Mouse (Mus musculus) intestine, embryonic 14.5 days (tissue): ENCODE data around the gene Bace1. TPM values are rescaled to one million over a fixed set of nuclear protein-coding genes. Genes with fewer than 3 reads are reported as not detected.

ENCODE experiments used
- ATAC-seq: fragments of 200-750 bp; cut with Nextera tagmentation; replicated peaks from 2 replicates; pipeline ENCODE4 v1.8.0; 2017; ENCODE audit warnings: low read depth, moderate number of reproducible peaks, moderate TSS enrichment, moderate library complexity; ENCODE audit not compliant: low FRiP score, low TSS enrichment
- DNase-seq: peaks from one replicate; pipeline ENCODE4 v3.0.0-alpha.2; 2018; ENCODE audit warnings: low spot score
- H3K27ac ChIP-seq: fragments of 300-500 bp; sonication (generic); 2 replicates; pipeline ENCODE4 v1.5.1; 2014; ENCODE audit warnings: low read depth, mild to moderate bottlenecking, control low read depth
- H3K27me3 ChIP-seq: fragments of 300-500 bp; sonication (generic); replicated peaks from 2 replicates; pipeline ENCODE4 v1.6.1; 2014; ENCODE audit warnings: low read length, control low read depth; ENCODE audit not compliant: control insufficient read depth, insufficient read depth
- H3K36me3 ChIP-seq: fragments of 300-500 bp; sonication (generic); 2 replicates; pipeline ENCODE4 v1.6.1; 2014; ENCODE audit warnings: low read length, control low read depth; ENCODE audit not compliant: control insufficient read depth, insufficient read depth
- H3K4me1 ChIP-seq: fragments of 300-500 bp; sonication (generic); replicated peaks from 2 replicates; pipeline ENCODE4 v1.6.1; 2014; ENCODE audit warnings: low read length, control low read depth, mixed read lengths; ENCODE audit not compliant: control insufficient read depth, insufficient read depth
- H3K4me2 ChIP-seq: fragments of 300-500 bp; sonication (generic); 2 replicates; pipeline ENCODE4 v1.6.1; 2014; ENCODE audit warnings: low read length
- H3K4me3 ChIP-seq: fragments of 300-500 bp; sonication (generic); 2 replicates; pipeline ENCODE4 v1.5.1; 2014; ENCODE audit warnings: low read depth, low read length, control low read depth, mixed read lengths
- H3K9ac ChIP-seq: fragments of 300-500 bp; sonication (generic); 2 replicates; pipeline ENCODE4 v1.6.1; 2014; ENCODE audit warnings: mild to moderate bottlenecking, low read length
- H3K9me3 ChIP-seq: fragments of 300-500 bp; sonication (generic); 2 replicates; pipeline ENCODE4 v1.6.1; 2016; ENCODE audit warnings: low read length, control low read depth; ENCODE audit not compliant: control insufficient read depth
- WGBS: fragments of 180-500 bp; shearing (Covaris S2); extraction: QIAGEN DNeasy Blood & Tissue Kit; methylation state at CpG from one replicate; pipeline ENCODE4 v1.1.7; 2014; 5-methylcytosine and 5-hydroxymethylcytosine counted together
- polyA plus RNA-seq: library from polyadenylated mRNA; unstranded; fragments of >200 nt; fragmentation: Nextera tagmentation; extraction: Ambion mirVana; gene quantifications from 2 replicates; pipeline ENCODE4 v1.2.1, GENCODE M21; 2014

Gene Bace1
- polyA plus RNA-seq, 1 experiment from 2014 or later = 26.8 TPM

DNA sequence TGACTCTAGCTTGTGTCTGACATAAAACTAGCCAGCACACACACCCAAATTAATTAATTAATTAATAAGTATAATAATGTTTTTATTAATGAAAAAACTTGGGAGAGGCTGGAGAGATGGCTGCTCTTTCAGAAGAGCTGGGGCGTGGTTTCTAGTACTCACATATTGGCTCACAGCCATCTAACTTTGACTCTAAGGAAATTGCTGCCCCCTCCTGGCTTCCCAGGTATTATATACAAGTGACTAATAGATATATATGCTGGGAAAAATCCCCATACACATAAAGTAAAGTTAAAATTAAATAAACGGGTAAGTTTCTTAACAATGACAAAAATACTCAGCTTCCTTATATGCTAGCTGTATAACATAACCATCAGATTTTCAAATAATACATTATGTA lies 39.5 kb downstream of the Bace1 start:
- no peaks in the 10 kb centered on the region for H3K27me3 ChIP-seq
- no peak overlapping the region for H3K4me2 ChIP-seq
- H3K36me3 ChIP-seq = peaks cover 71% of the 10 kb centered on the region
- no peak overlapping the region for H3K9ac ChIP-seq
- ATAC-seq = no peak
- H3K27ac ChIP-seq = no peak overlapping the region
- no peak for DNase-seq
- H3K4me1 ChIP-seq = no peaks in the 10 kb centered on the region
- no peaks in the 10 kb centered on the region for H3K9me3 ChIP-seq
- WGBS = 70% methylated on average over 2 of the region's 2 CpGs
- H3K4me3 ChIP-seq = no peak overlapping the region

DNA sequence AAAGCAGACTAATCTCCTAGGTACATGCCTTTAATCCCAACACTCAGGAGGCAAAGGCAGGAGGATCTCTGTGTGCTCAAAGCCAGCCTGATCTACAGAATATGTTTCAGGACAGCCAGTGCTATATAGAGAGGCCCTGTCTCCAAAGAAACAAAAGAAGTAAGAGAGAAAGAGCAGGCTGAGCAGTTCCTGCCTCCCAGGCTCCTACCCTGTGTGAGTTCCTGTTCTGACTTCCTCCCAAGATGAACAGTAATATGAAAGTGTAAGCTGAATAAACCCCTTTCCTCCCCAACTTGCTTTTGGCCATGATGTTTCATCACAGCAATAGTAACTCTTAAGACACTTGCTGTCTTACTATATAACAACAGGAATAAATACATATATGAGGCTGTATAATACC lies 55.3 kb downstream of the Bace1 start:
- H3K27me3 ChIP-seq = no peaks in the 10 kb centered on the region
- H3K4me2 ChIP-seq = no peak overlapping the region

DNA sequence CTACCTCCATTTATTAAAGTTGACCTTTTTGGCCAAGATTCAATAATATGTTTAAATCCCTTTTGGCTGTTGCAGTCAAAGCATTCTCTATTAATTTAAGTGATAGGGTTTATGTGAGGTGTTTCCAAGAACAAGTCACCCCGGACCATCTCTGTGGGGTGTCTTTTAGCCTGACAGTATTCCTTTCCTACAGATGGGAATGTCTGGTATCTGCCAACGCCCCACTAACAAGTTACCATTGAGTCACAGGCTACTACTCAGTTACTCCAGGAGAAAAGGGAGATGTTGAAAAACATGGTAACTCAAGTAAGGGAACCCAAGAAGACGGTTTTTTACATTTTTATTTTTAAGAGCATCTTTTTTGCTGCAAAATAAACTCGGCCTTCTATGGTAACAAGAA lies 66.8 kb downstream of the Bace1 start:
- Histone ChIP-seq H3K27ac (no peak overlapping the region), H3K4me3 (peak overlapping the region; percentile 84), H3K4me1 (peaks cover 15% of the 10 kb centered on the region), H3K27me3 (no peaks in the 10 kb centered on the region), H3K4me2 (peak overlapping the region; percentile 72), H3K36me3 (peaks cover 37% of the 10 kb centered on the region), H3K9ac (peak overlapping the region; percentile 81), H3K9me3 (no peaks in the 10 kb centered on the region)
- DNase-seq = no peak
- ATAC-seq = no peak
- WGBS = 49% methylated on average over 4 of the region's 4 CpGs

More for the DNA sequence above, 55.3 kb downstream of the Bace1 start:
- DNase-seq (no peak), ATAC-seq (no peak)
- Histone ChIP-seq H3K27ac (no peak overlapping the region), H3K36me3 (peaks cover 96% of the 10 kb centered on the region), H3K4me3 (no peak overlapping the region), H3K4me1 (no peaks in the 10 kb centered on the region), H3K9ac (no peak overlapping the region), H3K9me3 (no peaks in the 10 kb centered on the region)

DNA sequence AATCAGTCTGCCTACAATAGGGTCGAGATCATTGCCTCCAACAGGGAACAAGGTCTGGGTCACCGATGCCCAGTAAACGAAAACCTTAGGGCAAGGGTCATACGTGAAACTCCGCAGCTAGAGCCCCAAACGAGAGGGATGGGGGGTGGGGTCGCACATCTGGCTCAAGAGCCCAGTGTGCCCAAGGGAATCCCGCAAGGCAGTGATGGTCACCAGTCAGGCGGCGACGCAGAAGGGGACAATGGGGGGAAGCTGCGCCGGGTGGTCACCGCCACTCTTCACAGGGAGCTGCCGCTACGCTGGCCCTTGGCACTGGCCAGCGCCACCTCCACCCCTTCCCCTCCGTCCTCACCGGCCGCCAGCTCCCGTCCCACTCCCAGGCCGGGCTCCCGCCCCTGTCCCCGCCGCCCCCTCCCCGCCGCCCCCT lies 67.4 kb downstream of the Bace1 start:
- Histone ChIP-seq H3K9me3 (no peaks in the 10 kb centered on the region), H3K27ac (peak overlapping the region; percentile 87), H3K4me3 (peak overlapping the region; percentile 84), H3K9ac (peak overlapping the region; percentile 81), H3K4me1 (peaks cover 15% of the 10 kb centered on the region), H3K4me2 (peak overlapping the region; percentile 72), H3K36me3 (peaks cover 38% of the 10 kb centered on the region), H3K27me3 (no peaks in the 10 kb centered on the region)
- peak; percentile 42; the same call in 1 of the 2 replicates for ATAC-seq
- peak; percentile 69 for DNase-seq
- WGBS = 1% methylated on average over 22 of the region's 27 CpGs

DNA sequence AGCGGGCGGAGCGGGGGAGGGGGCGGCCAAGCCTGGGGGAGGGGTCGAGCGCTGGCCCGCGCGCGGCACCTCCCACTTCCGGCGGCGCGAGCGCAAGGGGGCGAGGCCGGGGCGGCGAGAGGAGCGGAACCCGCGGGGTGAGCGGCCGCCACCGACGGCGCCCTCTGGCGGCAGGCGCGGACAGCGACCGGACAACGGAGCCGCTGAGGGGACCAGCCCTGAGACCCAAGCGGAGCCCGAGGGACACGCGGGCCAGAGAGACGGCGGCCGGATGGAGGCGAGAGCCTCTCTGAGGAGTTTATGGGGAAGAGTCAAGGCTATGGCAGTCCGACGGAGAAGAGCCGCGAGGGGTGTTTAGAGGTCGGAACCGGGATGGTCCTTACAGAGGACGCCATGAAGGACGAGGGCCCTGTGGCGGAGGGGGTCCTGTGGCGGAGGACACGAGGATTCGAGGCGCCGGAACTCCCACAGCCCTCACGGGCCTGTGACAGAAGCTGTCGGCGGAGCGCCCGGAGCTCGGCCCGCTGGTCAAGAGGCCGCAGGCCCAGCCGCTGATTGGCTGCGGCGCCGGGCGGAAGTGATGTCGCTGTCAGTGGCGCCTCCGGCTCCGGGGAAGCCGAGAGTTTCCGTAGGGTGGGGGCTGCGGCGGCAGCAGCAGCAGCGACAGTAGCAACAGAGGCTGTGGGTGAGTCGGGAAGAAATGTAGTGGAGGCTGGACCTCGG lies 68.1 kb downstream of the Bace1 start, which contains the start of the genes Pcsk7 and Rnf214:
TSS of gene Pcsk7 (plus strand) at position 143 of the 723 bp plus-strand sequence.
TSS of gene Rnf214 (minus strand) at position 557 of the 723 bp plus-strand sequence.
- DNase-seq = peak; percentile 93
- Histone ChIP-seq H3K27me3 (no peaks in the 10 kb centered on the region), H3K4me2 (peak within 1 kb of the TSS; percentile 72), H3K4me3 (peak within 1 kb of the TSS; percentile 84), H3K36me3 (peaks cover 40% of the 10 kb centered on the region), H3K9me3 (no peaks in the 10 kb centered on the region), H3K9ac (peak within 1 kb of the TSS; percentile 81), H3K4me1 (peaks cover 15% of the 10 kb centered on the region), H3K27ac (peak within 1 kb of the TSS; percentile 87)
- ATAC-seq = peak; percentile 94
- WGBS = under 1% methylated on average over 69 of the region's 80 CpGs

DNA sequence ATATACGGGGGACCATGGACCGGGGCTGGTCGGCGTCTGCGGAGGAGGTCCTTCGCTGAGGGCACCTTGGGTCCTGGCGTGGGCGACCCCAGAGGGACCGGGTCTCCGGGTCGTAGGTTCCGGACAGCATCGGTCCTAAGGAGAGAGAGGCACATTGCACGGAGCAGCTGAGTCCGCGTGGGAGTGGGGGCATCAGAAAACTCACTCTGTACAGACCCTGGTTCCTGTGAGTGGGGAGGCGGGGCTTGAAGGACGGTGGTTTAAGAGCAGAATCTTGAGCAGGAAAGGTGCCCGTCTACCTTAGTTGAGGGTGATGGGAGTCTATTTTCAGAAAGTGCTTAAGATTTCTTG lies 68.7 kb downstream of the Bace1 start:
- H3K9ac ChIP-seq = peak overlapping the region; percentile 81
- no peak for DNase-seq
- no peaks in the 10 kb centered on the region for H3K9me3 ChIP-seq
- H3K4me2 ChIP-seq = peak overlapping the region; percentile 72
- WGBS = under 1% methylated on average over 19 of the region's 19 CpGs
- H3K4me1 ChIP-seq = peaks cover 15% of the 10 kb centered on the region
- peak; percentile 32; the same call in 1 of the 2 replicates for ATAC-seq
- peaks cover 38% of the 10 kb centered on the region for H3K36me3 ChIP-seq
- H3K27me3 ChIP-seq = no peaks in the 10 kb centered on the region
- H3K27ac ChIP-seq = peak overlapping the region; percentile 87; the same call in 1 of the 2 replicates
- H3K4me3 ChIP-seq = peak overlapping the region; percentile 84

DNA sequence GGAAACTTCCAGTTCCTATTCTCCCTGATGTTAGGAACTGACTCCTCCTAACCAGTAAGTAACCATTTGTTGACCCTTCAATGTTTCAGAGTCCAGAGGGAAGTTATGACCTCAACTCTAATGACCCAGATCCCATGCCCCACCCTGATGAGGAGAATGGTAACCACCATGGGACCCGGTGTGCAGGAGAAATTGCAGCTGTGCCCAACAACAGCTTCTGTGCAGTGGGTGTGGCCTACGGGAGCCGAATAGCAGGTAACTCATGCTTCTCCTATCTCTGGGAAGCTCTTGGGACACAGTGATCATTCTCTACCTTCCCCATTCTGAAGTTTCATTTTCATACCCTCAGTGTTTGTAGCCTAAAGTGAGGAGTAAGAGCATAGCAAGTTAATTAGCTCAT lies 72.6 kb downstream of the Bace1 start:
- no peak overlapping the region for H3K9ac ChIP-seq

DNA sequence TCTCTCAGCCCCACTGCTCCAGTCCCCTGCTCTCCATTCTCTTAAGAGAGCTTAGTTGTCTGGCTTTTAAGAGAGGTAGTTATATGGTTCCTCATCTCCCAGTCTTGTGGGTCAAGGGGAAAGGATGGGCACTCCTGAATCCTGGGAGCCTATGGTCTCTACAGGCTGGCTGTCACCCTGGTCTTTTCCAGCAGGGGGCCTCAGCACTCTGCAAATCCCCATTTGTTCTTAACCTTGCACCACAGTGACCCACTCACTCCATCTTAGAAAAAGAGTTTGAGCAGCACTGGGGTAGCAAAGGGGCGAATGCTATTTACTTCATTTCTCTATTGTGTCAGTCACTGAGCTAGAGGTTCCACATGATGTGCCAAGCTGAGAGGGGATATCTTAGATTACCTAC lies 73.3 kb downstream of the Bace1 start:
- H3K4me3 ChIP-seq = no peak overlapping the region
- peak; percentile 69 for DNase-seq
- peaks cover 7% of the 10 kb centered on the region for H3K4me1 ChIP-seq
- no peak for ATAC-seq
- H3K36me3 ChIP-seq = peaks cover 71% of the 10 kb centered on the region
- no peaks in the 10 kb centered on the region for H3K27me3 ChIP-seq
- no peak overlapping the region for H3K4me2 ChIP-seq
- H3K9me3 ChIP-seq = no peaks in the 10 kb centered on the region
- H3K9ac ChIP-seq = no peak overlapping the region
- no peak overlapping the region for H3K27ac ChIP-seq
- 65% methylated on average over 1 of the region's 1 CpGs for WGBS

More for the DNA sequence above, 72.6 kb downstream of the Bace1 start:
- WGBS = 89% methylated on average over 3 of the region's 3 CpGs
- Histone ChIP-seq H3K9me3 (no peaks in the 10 kb centered on the region), H3K4me3 (no peak overlapping the region), H3K36me3 (peaks cover 64% of the 10 kb centered on the region), H3K27ac (no peak overlapping the region), H3K4me2 (no peak overlapping the region), H3K27me3 (no peaks in the 10 kb centered on the region), H3K4me1 (peaks cover 7% of the 10 kb centered on the region)
- DNase-seq (no peak), ATAC-seq (no peak)
